Mouse (Mus musculus): ENCODE measurements around the gene Crlf1. TPM values are rescaled to one million over a fixed set of nuclear protein-coding genes. Genes with fewer than 3 reads are reported as not detected.

Crlf1 gene
- polyA plus RNA-seq, 1 experiment from 2014 or later: 83.3 TPM

- ATAC-seq (ENCODE audit: low FRiP score, low read depth): no peak
- no peak overlapping the region for H3K4me3 ChIP-seq
- no peak overlapping the region for H3K4me2 ChIP-seq (replicated peaks)
- peaks cover 58% of the 10 kb centered on the region for H3K36me3 ChIP-seq
- no peaks in the 10 kb centered on the region for H3K9me3 ChIP-seq
- whole genome bisulfite sequencing: 90% methylated on average over 11 of the region's 11 CpGs
- no peaks in the 10 kb centered on the region for H3K27me3 ChIP-seq
- H3K4me1 ChIP-seq: peaks cover 26% of the 10 kb centered on the region
- H3K27ac ChIP-seq: no peak overlapping the region
- 0 out of 2 replicates have a peak overlapping the region, but pooled peaks have one; percentile 4 for H3K9ac ChIP-seq
Measured at GRCm38 (mm10) chr8:70512253-70512903, 19.4 kb downstream of the Crlf1 start.

DNA sequence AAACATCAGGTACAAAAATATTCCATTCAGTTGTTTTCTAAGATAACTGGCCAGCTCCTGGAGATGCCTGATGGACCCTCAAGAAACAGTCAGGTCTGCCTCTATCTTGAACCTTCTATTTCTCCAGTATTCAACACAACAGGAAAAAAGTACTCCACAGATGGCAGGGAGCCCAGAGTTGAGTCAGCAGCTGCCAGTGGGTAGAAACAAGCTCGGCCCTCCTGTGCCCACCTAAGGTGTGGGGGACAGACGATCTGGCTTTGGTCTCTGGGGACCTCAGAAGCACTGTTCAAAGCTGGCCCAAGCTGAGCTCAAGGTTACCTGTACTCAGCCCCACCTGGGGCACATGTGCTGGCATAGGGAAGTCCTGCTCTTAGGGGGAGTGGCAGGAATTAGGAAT lies 20.5 kb downstream of the Crlf1 start:
- no peaks in the 10 kb centered on the region for H3K27me3 ChIP-seq
- peaks cover 53% of the 10 kb centered on the region for H3K36me3 ChIP-seq
- no peak overlapping the region for H3K4me2 ChIP-seq (replicated peaks)
- peaks cover 25% of the 10 kb centered on the region for H3K4me1 ChIP-seq
- H3K4me3 ChIP-seq: no peak overlapping the region
- H3K9me3 ChIP-seq: no peaks in the 10 kb centered on the region
- no peak overlapping the region for H3K9ac ChIP-seq
- ATAC-seq (ENCODE audit: low FRiP score, low read depth): no peak
- H3K27ac ChIP-seq: no peak overlapping the region
- 68% methylated on average over 2 of the region's 2 CpGs for WGBS

GRCm38 (mm10) chr8:70517940-70518643 lies 25.1 kb downstream of the Crlf1 start:
- Histone ChIP-seq H3K4me2 (replicated peaks) (no peak overlapping the region), H3K4me3 (no peak overlapping the region), H3K9ac (0 out of 2 replicates have a peak overlapping the region, but pooled peaks have one; percentile 19), H3K9me3 (no peaks in the 10 kb centered on the region), H3K4me1 (peaks cover 10% of the 10 kb centered on the region), H3K27me3 (no peaks in the 10 kb centered on the region), H3K36me3 (peaks cover 50% of the 10 kb centered on the region), H3K27ac (no peak overlapping the region)
- ATAC-seq (ENCODE audit: low FRiP score, low read depth): no peak
- 74% methylated on average over 10 of the region's 10 CpGs for WGBS

DNA sequence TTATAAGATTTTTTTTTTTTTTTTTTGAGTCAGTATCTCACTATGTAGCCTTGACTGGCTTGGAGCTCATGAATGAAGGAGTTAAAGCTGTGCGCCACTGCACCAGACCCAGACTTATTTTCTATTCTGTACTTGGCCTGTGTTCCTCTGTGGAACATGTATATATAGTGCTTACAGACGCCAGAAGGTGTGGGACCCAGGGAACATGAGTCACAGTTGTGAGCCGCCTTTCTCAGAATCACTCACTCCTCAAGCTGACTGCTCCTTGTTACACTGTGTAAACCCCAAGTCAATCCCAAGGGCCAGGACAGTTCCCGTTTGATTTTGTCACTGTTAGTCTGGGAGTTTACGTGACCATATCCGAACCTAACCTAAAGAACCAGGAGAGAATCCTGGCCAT lies 26.1 kb downstream of the Crlf1 start:
- WGBS: 90% methylated on average over 6 of the region's 6 CpGs
- H3K27me3 ChIP-seq: no peaks in the 10 kb centered on the region

GRCm38 (mm10) chr8:70519606-70520005 lies 26.6 kb downstream of the Crlf1 start:
- WGBS: 64% methylated on average over 2 of the region's 2 CpGs
- H3K27ac ChIP-seq: no peak overlapping the region
- no peak overlapping the region for H3K9ac ChIP-seq
- no peak overlapping the region for H3K4me3 ChIP-seq
- H3K4me2 ChIP-seq (replicated peaks): no peak overlapping the region
- peaks cover 35% of the 10 kb centered on the region for H3K36me3 ChIP-seq
- H3K4me1 ChIP-seq: peaks cover 13% of the 10 kb centered on the region
- no peaks in the 10 kb centered on the region for H3K9me3 ChIP-seq
- no peaks in the 10 kb centered on the region for H3K27me3 ChIP-seq
- ATAC-seq (ENCODE audit: low FRiP score, low read depth): no peak

More for the DNA sequence above, 26.1 kb downstream of the Crlf1 start:
- ATAC-seq (ENCODE audit: low FRiP score, low read depth): no peak
- H3K9me3 ChIP-seq: no peaks in the 10 kb centered on the region
- no peak overlapping the region for H3K4me2 ChIP-seq (replicated peaks)
- no peak overlapping the region for H3K9ac ChIP-seq
- H3K36me3 ChIP-seq: peaks cover 40% of the 10 kb centered on the region
- no peak overlapping the region for H3K27ac ChIP-seq
- no peak overlapping the region for H3K4me3 ChIP-seq
- H3K4me1 ChIP-seq: peaks cover 13% of the 10 kb centered on the region

GRCm38 (mm10) chr8:70522592-70523403 lies 29.8 kb downstream of the Crlf1 start:
- H3K4me1 ChIP-seq: peaks cover 22% of the 10 kb centered on the region
- no peaks in the 10 kb centered on the region for H3K9me3 ChIP-seq
- peaks cover 14% of the 10 kb centered on the region for H3K36me3 ChIP-seq
- peak overlapping the region; percentile 79 for H3K4me3 ChIP-seq
- H3K4me2 ChIP-seq (replicated peaks): peak overlapping the region; percentile 84
- peak overlapping the region; percentile 63; the same call in 1 of the 2 replicates for H3K27ac ChIP-seq
- H3K27me3 ChIP-seq: no peaks in the 10 kb centered on the region
- peak; percentile 87 for ATAC-seq (ENCODE audit: low FRiP score, low read depth)
- peak overlapping the region; percentile 82 for H3K9ac ChIP-seq
- under 1% methylated on average over 51 of the region's 51 CpGs for WGBS

GRCm38 (mm10) chr8:70527111-70527511 lies 34.2 kb downstream of the Crlf1 start:
- H3K27me3 ChIP-seq: no peaks in the 10 kb centered on the region
- H3K27ac ChIP-seq: peak overlapping the region; percentile 65
- H3K4me3 ChIP-seq: peak overlapping the region; percentile 74
- ATAC-seq (ENCODE audit: low FRiP score, low read depth): no peak
- WGBS: 3% methylated on average over 8 of the region's 8 CpGs
- peak overlapping the region; percentile 93 for H3K9ac ChIP-seq
- H3K4me1 ChIP-seq: peaks cover 33% of the 10 kb centered on the region
- peaks cover 29% of the 10 kb centered on the region for H3K36me3 ChIP-seq
- no peaks in the 10 kb centered on the region for H3K9me3 ChIP-seq
- H3K4me2 ChIP-seq (replicated peaks): peak overlapping the region; percentile 88

- H3K9ac ChIP-seq: peak within 1 kb of the TSS; percentile 93
- 2% methylated on average over 50 of the region's 61 CpGs for WGBS
- ATAC-seq (ENCODE audit: low FRiP score, low read depth): peak; percentile 94
- no peaks in the 10 kb centered on the region for H3K9me3 ChIP-seq
- peaks cover 34% of the 10 kb centered on the region for H3K36me3 ChIP-seq
- H3K27ac ChIP-seq: peak within 1 kb of the TSS; percentile 85
- no peaks in the 10 kb centered on the region for H3K27me3 ChIP-seq
- peak within 1 kb of the TSS; percentile 74 for H3K4me3 ChIP-seq
- H3K4me1 ChIP-seq: peaks cover 28% of the 10 kb centered on the region
- H3K4me2 ChIP-seq (replicated peaks): peak within 1 kb of the TSS; percentile 88
Measured at GRCm38 (mm10) chr8:70527512-70528181, 34.7 kb downstream of the Crlf1 start, which contains the start of the genes Fkbp8 and Kxd1. TSS of gene Fkbp8 (plus strand) at chr8:70527724. TSS of gene Kxd1 (minus strand) at chr8:70527956.

DNA sequence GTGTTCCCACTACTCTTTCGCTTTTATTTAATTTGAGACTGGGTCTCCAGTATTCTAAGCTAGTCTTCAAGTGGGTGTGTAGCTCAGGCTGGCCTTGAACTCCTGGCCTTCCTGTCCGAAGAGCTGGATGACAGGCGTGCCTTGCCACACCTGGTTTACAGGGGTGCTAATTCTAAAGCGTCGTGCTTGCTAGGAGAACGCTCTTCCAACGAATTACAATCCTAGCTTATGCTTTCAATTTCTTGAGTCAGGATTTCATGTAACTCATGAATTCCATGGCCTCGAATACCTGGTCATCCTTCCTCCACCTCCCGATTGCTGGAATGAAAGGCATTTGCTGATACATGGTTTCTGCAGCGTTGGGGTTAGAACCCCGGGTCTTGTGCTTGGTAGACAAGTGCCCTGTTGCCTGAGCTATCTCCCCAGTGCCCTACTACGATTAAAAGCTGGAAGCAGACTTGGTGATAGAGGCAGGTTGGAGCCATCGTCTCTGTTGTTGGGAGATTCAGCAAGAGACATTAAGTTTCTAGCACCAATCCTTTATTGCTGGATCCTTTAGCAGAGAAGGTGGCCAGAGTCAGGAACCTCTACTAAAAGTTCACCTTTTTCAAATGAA lies 35.3 kb downstream of the Crlf1 start:
- no peak for ATAC-seq (ENCODE audit: low FRiP score, low read depth)

DNA sequence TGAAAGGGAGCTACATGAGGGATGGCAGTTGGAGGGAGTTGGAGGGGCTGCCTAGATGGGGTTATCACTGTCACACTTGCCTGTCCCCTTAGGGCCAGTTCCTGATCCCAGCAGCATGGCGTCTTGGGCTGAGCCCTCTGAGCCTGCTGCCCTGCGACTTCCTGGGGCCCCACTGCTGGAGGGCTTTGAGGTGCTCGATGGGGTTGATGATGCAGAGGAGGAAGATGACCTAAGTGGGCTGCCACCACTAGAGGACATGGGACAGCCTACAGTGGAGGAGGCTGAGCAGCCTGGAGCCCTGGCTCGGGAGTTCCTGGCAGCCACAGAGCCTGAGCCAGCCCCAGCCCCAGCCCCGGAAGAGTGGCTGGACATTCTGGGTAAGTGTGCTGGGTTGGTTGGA lies 36.3 kb downstream of the Crlf1 start:
- Histone ChIP-seq H3K4me2 (replicated peaks) (no peak overlapping the region; the same call in 1 of the 2 replicates), H3K4me3 (no peak overlapping the region), H3K9ac (0 out of 2 replicates have a peak overlapping the region, but pooled peaks have one; percentile 15), H3K4me1 (peaks cover 24% of the 10 kb centered on the region), H3K9me3 (no peaks in the 10 kb centered on the region), H3K27ac (no peak overlapping the region), H3K36me3 (peaks cover 51% of the 10 kb centered on the region), H3K27me3 (no peaks in the 10 kb centered on the region)
- 79% methylated on average over 5 of the region's 5 CpGs for WGBS
- no peak for ATAC-seq (ENCODE audit: low FRiP score, low read depth)

More for the DNA sequence above, 35.3 kb downstream of the Crlf1 start:
- Histone ChIP-seq H3K4me1 (peaks cover 27% of the 10 kb centered on the region), H3K4me2 (replicated peaks) (peak overlapping the region; percentile 88), H3K27ac (peak overlapping the region; percentile 85), H3K9me3 (no peaks in the 10 kb centered on the region), H3K27me3 (no peaks in the 10 kb centered on the region), H3K9ac (peak overlapping the region; percentile 93), H3K4me3 (peak overlapping the region; percentile 74), H3K36me3 (peaks cover 41% of the 10 kb centered on the region)
- 31% methylated on average over 13 of the region's 13 CpGs for WGBS

DNA sequence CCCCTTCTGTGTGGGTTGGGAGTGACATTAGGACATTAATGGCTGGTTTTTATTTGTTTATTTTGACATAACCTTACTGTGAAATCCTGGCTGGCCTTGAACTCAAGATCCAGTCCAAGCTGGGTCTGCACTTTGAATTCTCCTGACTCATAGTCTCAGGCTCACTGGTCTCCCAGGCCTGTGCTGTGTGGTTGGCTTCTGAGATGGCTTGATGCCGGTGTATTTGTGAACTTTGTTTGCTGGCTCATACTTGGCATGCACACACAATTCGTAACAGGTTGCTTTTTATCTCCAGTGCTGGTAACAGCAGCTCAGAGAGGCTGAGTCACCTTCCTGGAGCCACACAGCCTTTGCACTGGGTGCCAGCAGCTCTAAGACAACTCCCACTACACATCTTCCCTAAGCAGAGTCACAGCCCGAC lies 36.8 kb downstream of the Crlf1 start:
- no peak for ATAC-seq (ENCODE audit: low FRiP score, low read depth)
- Histone ChIP-seq H3K4me2 (replicated peaks) (no peak overlapping the region), H3K27me3 (no peaks in the 10 kb centered on the region), H3K4me1 (peaks cover 24% of the 10 kb centered on the region), H3K27ac (no peak overlapping the region), H3K4me3 (no peak overlapping the region), H3K9me3 (no peaks in the 10 kb centered on the region), H3K9ac (no peak overlapping the region), H3K36me3 (peaks cover 55% of the 10 kb centered on the region)
- 96% methylated on average over 3 of the region's 3 CpGs for WGBS
